Mouse (Mus musculus) liver, embryonic 14.5 days (tissue): Measurements from ENCODE around the gene Gm20721. TPM values are rescaled to one million over a fixed set of nuclear protein-coding genes. Genes with fewer than 3 reads are reported as not detected.

Experiments
- ATAC-seq: fragments of 200-750 bp; cut with Nextera tagmentation; 2 replicates; pipeline ENCODE4 v1.8.0; 2017; ENCODE audit warnings: moderate number of reproducible peaks, mild to moderate bottlenecking, moderate library complexity; ENCODE audit not compliant: insufficient read depth
- DNase-seq, 3 experiments: peaks; one replicate each; pipeline ENCODE4 v3.0.0-alpha.2; 2012 to 2013; ENCODE audit warnings: low read depth in 3 of 3, low spot score in 3 of 3
- H3K27ac ChIP-seq: fragments of 300-500 bp; sonication (generic); 2 replicates; pipeline ENCODE4 v1.5.1; 2014; ENCODE audit warnings: moderate library complexity, mild to moderate bottlenecking, control low read depth, inconsistent platforms
- H3K27me3 ChIP-seq: fragments of 300-500 bp; sonication (generic); 2 replicates; pipeline ENCODE4 v1.6.1; 2014; ENCODE audit warnings: mild to moderate bottlenecking, low read length, moderate library complexity; ENCODE audit not compliant: control insufficient read depth, insufficient read depth
- H3K36me3 ChIP-seq: fragments of 300-500 bp; sonication (generic); replicated peaks from 2 replicates; pipeline ENCODE4 v1.6.1; 2014; ENCODE audit warnings: low read depth; ENCODE audit not compliant: control insufficient read depth, insufficient read depth
- H3K4me1 ChIP-seq, 2 experiments: fragments of 200-500 bp in 1 of 2; fragments of 300-500 bp in 1 of 2; sonication (generic) in 1 of 2; replicated peaks; 2 replicates each; pipeline ENCODE4 v1.6.1; 2012 to 2014; ENCODE audit warnings: antibody characterized with exemption in 1 of 2, inconsistent platforms in 1 of 2, low read length in 1 of 2; ENCODE audit not compliant: control insufficient read depth in 2 of 2, insufficient read depth in 2 of 2
- H3K4me2 ChIP-seq: fragments of 300-500 bp; sonication (generic); 2 replicates; pipeline ENCODE4 v1.6.1; 2014; ENCODE audit warnings: low read depth, mild to moderate bottlenecking, control low read depth, moderate library complexity
- H3K4me3 ChIP-seq, 2 experiments: fragments of 200-500 bp in 1 of 2; fragments of 300-500 bp in 1 of 2; sonication (generic) in 1 of 2; 2 replicates each; pipeline ENCODE4 v1.5.1; 2012 to 2014; ENCODE audit warnings: low read depth in 2 of 2, low read length in 2 of 2, mild to moderate bottlenecking in 2 of 2, control low read depth in 1 of 2, inconsistent platforms in 1 of 2, moderate library complexity in 1 of 2; ENCODE audit not compliant: insufficient read depth in 1 of 2
- H3K9ac ChIP-seq: fragments of 300-500 bp; sonication (generic); replicated peaks from 2 replicates; pipeline ENCODE4 v1.6.1; 2014; ENCODE audit warnings: mild to moderate bottlenecking, control low read depth, moderate library complexity
- H3K9me3 ChIP-seq: fragments of 300-500 bp; sonication (generic); 2 replicates; pipeline ENCODE4 v1.6.1; 2016; ENCODE audit warnings: low read length, mixed read lengths; ENCODE audit not compliant: control insufficient read depth
- CTCF ChIP-seq: IDR thresholded peaks from 2 replicates; pipeline ENCODE4 v1.5.1; 2016; ENCODE audit warnings: antibody characterized with exemption, low read depth, control low read depth
- EP300 ChIP-seq: IDR thresholded peaks from 2 replicates; pipeline ENCODE4 v1.6.1; 2016; ENCODE audit warnings: antibody characterized with exemption, low read depth
- WGBS: fragments of 180-500 bp; shearing (Covaris S2); extraction: QIAGEN DNeasy Blood & Tissue Kit; methylation state at CpG from one replicate; pipeline ENCODE4 v1.1.7; 2014; ENCODE audit not compliant: insufficient replicate concordance; 5-methylcytosine and 5-hydroxymethylcytosine counted together
- polyA plus RNA-seq, 2 experiments: library from polyadenylated mRNA; depleted of rRNA in 1 of 2; stranded (reverse) in 1 of 2; unstranded in 1 of 2; fragments of >200 nt; fragmentation: Nextera tagmentation in 1 of 2; extraction: Ambion mirVana in 1 of 2; gene quantifications; 2 replicates each; pipeline versions ENCODE4 v1.2.1 to v1.2.3; 2012 to 2014

Gm20721 gene
- polyA plus RNA-seq, 2 experiments, result 0.74 to 0.88 TPM

- 45% methylated on average over 48 of the region's 48 CpGs for WGBS
- no peak overlapping the region for H3K9ac ChIP-seq
- H3K27ac ChIP-seq, result no peak overlapping the region
- H3K4me2 ChIP-seq, result peak overlapping the region; percentile 34
- H3K9me3 ChIP-seq, result no peaks in the 10 kb centered on the region; the same call in 1 of the 2 replicates
- 0 out of 4 replicates have a peak, but pooled peaks cover 0 to 2% of the 10 kb centered on the region in 2 experiments for H3K4me1 ChIP-seq
- ATAC-seq (no peak), DNase-seq (no peak)
- TF ChIP-seq EP300, result no peak
- TF ChIP-seq CTCF, result no peak
- peaks cover 39% of the 10 kb centered on the region for H3K27me3 ChIP-seq
- H3K36me3 ChIP-seq, result no peaks in the 10 kb centered on the region
- peak overlapping the region in 1 of 2 experiments; percentile 22; a peak in 3 of 4 replicates for H3K4me3 ChIP-seq
These were observed 47.3 kb downstream of the Gm20721 start for GRCm38 (mm10) chr2:174299091-174299770.

GRCm38 (mm10) chr2:174298471-174298870 is 48.0 kb downstream of the Gm20721 start:
- Histone ChIP-seq H3K9me3 (no peaks in the 10 kb centered on the region; the same call in 1 of the 2 replicates), H3K27me3 (peaks cover 39% of the 10 kb centered on the region), H3K36me3 (no peaks in the 10 kb centered on the region), H3K9ac (no peak overlapping the region), H3K4me3 (0 out of 4 replicates have a peak overlapping the region, but pooled peaks of 1 of the 2 experiments have one; percentile 12), H3K4me1 (peaks cover 0 to 2% of the 10 kb centered on the region in 2 experiments; a peak in 1 of 4 replicates), H3K4me2 (peak overlapping the region; percentile 21), H3K27ac (no peak overlapping the region)
- 43% methylated on average over 33 of the region's 33 CpGs for WGBS
- ATAC-seq (no peak), DNase-seq (no peak)
- TF ChIP-seq EP300 (no peak), CTCF (no peak)

- Histone ChIP-seq H3K36me3 (no peaks in the 10 kb centered on the region), H3K4me3 (peak overlapping the region in 1 of 2 experiments; percentile 67; a peak in 2 of 4 replicates), H3K4me2 (peak overlapping the region; percentile 84), H3K4me1 (peaks cover 0 to 5% of the 10 kb centered on the region in 2 experiments; a peak in 1 of 4 replicates), H3K27me3 (peaks cover 39% of the 10 kb centered on the region), H3K9ac (no peak overlapping the region), H3K9me3 (no peaks in the 10 kb centered on the region; the same call in 1 of the 2 replicates), H3K27ac (no peak overlapping the region)
- ATAC-seq (no peak), DNase-seq (no peak)
- WGBS, result 50% methylated on average over 19 of the region's 19 CpGs
- TF ChIP-seq EP300, result no peak
- TF ChIP-seq CTCF, result no peak
These were observed 48.7 kb downstream of the Gm20721 start for GRCm38 (mm10) chr2:174297851-174298250.

GRCm38 (mm10) chr2:174297086-174297571 is 49.4 kb downstream of the Gm20721 start:
- Histone ChIP-seq H3K4me1 (peaks cover 0 to 10% of the 10 kb centered on the region in 2 experiments; a peak in 1 of 4 replicates), H3K27ac (no peak overlapping the region), H3K9me3 (no peaks in the 10 kb centered on the region; the same call in 1 of the 2 replicates), H3K36me3 (no peaks in the 10 kb centered on the region), H3K9ac (peak overlapping the region; percentile 18), H3K4me2 (peak overlapping the region; percentile 84), H3K4me3 (peak overlapping the region; percentile 67 to 84), H3K27me3 (peaks cover 39% of the 10 kb centered on the region)
- 52% methylated on average over 29 of the region's 29 CpGs for WGBS
- ATAC-seq, result peak; percentile 62
- TF ChIP-seq EP300, result no peak
- peak; percentile 46 for TF ChIP-seq CTCF
- peak; percentile 58 to 69 (median 64) for DNase-seq

- H3K4me1 ChIP-seq, result peaks cover 0 to 10% of the 10 kb centered on the region in 2 experiments; a peak in 2 of 4 replicates
- H3K9me3 ChIP-seq, result no peaks in the 10 kb centered on the region; the same call in 1 of the 2 replicates
- 43% methylated on average over 29 of the region's 29 CpGs for WGBS
- peak overlapping the region; percentile 21 for H3K27ac ChIP-seq
- TF ChIP-seq CTCF, result peak; percentile 34
- TF ChIP-seq EP300, result no peak
- H3K27me3 ChIP-seq, result peaks cover 35% of the 10 kb centered on the region
- H3K9ac ChIP-seq, result peak overlapping the region; percentile 60
- peak overlapping the region; percentile 84 for H3K4me2 ChIP-seq
- DNase-seq (no peak), ATAC-seq (peak; percentile 10; the same call in 1 of the 2 replicates)
- H3K4me3 ChIP-seq, result peak overlapping the region; percentile 67 to 84
- H3K36me3 ChIP-seq, result no peaks in the 10 kb centered on the region
These were observed 50.5 kb downstream of the Gm20721 start for GRCm38 (mm10) chr2:174295900-174296465.
